Mouse (Mus musculus) heart, embryonic 16.5 days (tissue): Measurements from ENCODE around the gene Abcc12. TPM values are rescaled to one million over a fixed set of nuclear protein-coding genes. Genes with fewer than 3 reads are reported as not detected.

ENCODE experiments used
- ATAC-seq: fragments of 200-750 bp; cut with Nextera tagmentation; replicated peaks from 2 replicates; pipeline ENCODE4 v1.8.0; 2017; ENCODE audit warnings: moderate number of reproducible peaks; ENCODE audit not compliant: insufficient read depth, low FRiP score; ENCODE audit errors: extremely low read depth
- H3K27ac ChIP-seq: fragments of 300-500 bp; sonication (generic); 2 replicates; pipeline ENCODE4 v1.5.1; 2014; ENCODE audit warnings: mild to moderate bottlenecking, low read length, control low read depth, moderate library complexity
- H3K27me3 ChIP-seq: fragments of 300-500 bp; sonication (generic); 2 replicates; pipeline ENCODE4 v1.6.1; 2014; ENCODE audit warnings: low read length, mixed read lengths; ENCODE audit not compliant: control insufficient read depth, insufficient read depth
- H3K36me3 ChIP-seq: fragments of 300-500 bp; sonication (generic); 2 replicates; pipeline ENCODE4 v1.6.1; 2014; ENCODE audit not compliant: control insufficient read depth, insufficient read depth
- H3K4me1 ChIP-seq: fragments of 300-500 bp; sonication (generic); 2 replicates; pipeline ENCODE4 v1.6.1; 2014; ENCODE audit warnings: low read length, mixed read lengths; ENCODE audit not compliant: control insufficient read depth, insufficient read depth
- H3K4me2 ChIP-seq: fragments of 300-500 bp; sonication (generic); 2 replicates; pipeline ENCODE4 v1.6.1; 2014; ENCODE audit warnings: low read depth, mild to moderate bottlenecking, control low read depth, low read length
- H3K4me3 ChIP-seq: fragments of 300-500 bp; sonication (generic); 2 replicates; pipeline ENCODE4 v1.5.1; 2014; ENCODE audit warnings: mild to moderate bottlenecking, control low read depth, low read length
- H3K9ac ChIP-seq: fragments of 300-500 bp; sonication (generic); 2 replicates; pipeline ENCODE4 v1.6.1; 2014; ENCODE audit warnings: low read length, control low read depth
- H3K9me3 ChIP-seq: fragments of 300-500 bp; sonication (generic); replicated peaks from 2 replicates; pipeline ENCODE4 v1.6.1; 2016; ENCODE audit warnings: low read length; ENCODE audit not compliant: control insufficient read depth
- WGBS: fragments of 180-500 bp; shearing (Covaris S2); extraction: QIAGEN DNeasy Blood & Tissue Kit; methylation state at CpG from one replicate; pipeline ENCODE4 v1.1.7; 2014; 5-methylcytosine and 5-hydroxymethylcytosine counted together
- polyA plus RNA-seq: library from polyadenylated mRNA; unstranded; fragments of >200 nt; fragmentation: Nextera tagmentation; extraction: Ambion mirVana; gene quantifications from 2 replicates; pipeline ENCODE4 v1.2.1, GENCODE M21; 2015

Gene Abcc12
- polyA plus RNA-seq: 0.08 and 0.11 TPM in 2 replicates

GRCm38 (mm10) chr8:86580458-86580857 is at the start of gene Abcc12:
TSS of gene Abcc12 (minus strand) at chr8:86580686.
- H3K4me3 ChIP-seq: no peak within 1 kb of the TSS
- H3K27me3 ChIP-seq: no peaks in the 10 kb centered on the region
- peaks cover 5% of the 10 kb centered on the region for H3K4me1 ChIP-seq
- no peak within 1 kb of the TSS for H3K4me2 ChIP-seq
- H3K27ac ChIP-seq: no peak within 1 kb of the TSS
- H3K36me3 ChIP-seq: no peaks in the 10 kb centered on the region
- H3K9ac ChIP-seq: no peak within 1 kb of the TSS
- H3K9me3 ChIP-seq: no peaks in the 10 kb centered on the region
- no peak for ATAC-seq

GRCm38 (mm10) chr8:86630212-86630611 is 49.7 kb upstream of the Abcc12 start:
- no peak overlapping the region for H3K4me3 ChIP-seq
- peaks cover 7% of the 10 kb centered on the region for H3K36me3 ChIP-seq
- H3K27me3 ChIP-seq: no peaks in the 10 kb centered on the region
- H3K9ac ChIP-seq: no peak overlapping the region
- no peaks in the 10 kb centered on the region for H3K9me3 ChIP-seq
- ATAC-seq: no peak
- 54% methylated on average over 5 of the region's 5 CpGs for WGBS
- no peak overlapping the region for H3K4me2 ChIP-seq
- H3K27ac ChIP-seq: no peak overlapping the region
- peaks cover 21% of the 10 kb centered on the region for H3K4me1 ChIP-seq

GRCm38 (mm10) chr8:86624915-86625314 is 44.4 kb upstream of the Abcc12 start:
- WGBS: 23% methylated on average over 7 of the region's 7 CpGs
- peaks cover 19% of the 10 kb centered on the region for H3K4me1 ChIP-seq
- no peak for ATAC-seq
- peak overlapping the region; percentile 93 for H3K9ac ChIP-seq
- H3K9me3 ChIP-seq: no peaks in the 10 kb centered on the region
- peak overlapping the region; percentile 98 for H3K4me3 ChIP-seq
- H3K4me2 ChIP-seq: peak overlapping the region; percentile 77
- H3K27ac ChIP-seq: no peak overlapping the region
- no peaks in the 10 kb centered on the region for H3K36me3 ChIP-seq
- H3K27me3 ChIP-seq: no peaks in the 10 kb centered on the region

- Histone ChIP-seq H3K9ac (peak within 1 kb of the TSS; percentile 93), H3K9me3 (no peaks in the 10 kb centered on the region), H3K36me3 (no peaks in the 10 kb centered on the region), H3K4me1 (peaks cover 19% of the 10 kb centered on the region), H3K4me2 (peak within 1 kb of the TSS; percentile 77), H3K27ac (peak within 1 kb of the TSS; percentile 85), H3K27me3 (no peaks in the 10 kb centered on the region), H3K4me3 (peak within 1 kb of the TSS; percentile 98)
- ATAC-seq: peak; percentile 100
- WGBS: under 1% methylated on average over 62 of the region's 62 CpGs
Measured at GRCm38 (mm10) chr8:86623911-86624731, 43.6 kb upstream of the Abcc12 start, which contains the start of gene Lonp2. TSS of gene Lonp2 (plus strand) at chr8:86624043.

GRCm38 (mm10) chr8:86623551-86623910 is 43.0 kb upstream of the Abcc12 start:
- Histone ChIP-seq H3K4me3 (peak overlapping the region; percentile 98), H3K9me3 (no peaks in the 10 kb centered on the region), H3K27ac (peak overlapping the region; percentile 83), H3K4me2 (peak overlapping the region; percentile 77), H3K4me1 (peaks cover 19% of the 10 kb centered on the region), H3K9ac (peak overlapping the region; percentile 79), H3K36me3 (no peaks in the 10 kb centered on the region), H3K27me3 (no peaks in the 10 kb centered on the region)
- WGBS: 2% methylated on average over 12 of the region's 14 CpGs
- no peak for ATAC-seq

- Histone ChIP-seq H3K9me3 (no peaks in the 10 kb centered on the region), H3K27me3 (no peaks in the 10 kb centered on the region), H3K4me2 (no peak overlapping the region), H3K36me3 (no peaks in the 10 kb centered on the region), H3K4me3 (no peak overlapping the region), H3K9ac (no peak overlapping the region), H3K4me1 (no peaks in the 10 kb centered on the region), H3K27ac (no peak overlapping the region)
- no peak for ATAC-seq
- 60% methylated on average over 7 of the region's 7 CpGs for WGBS
Measured at GRCm38 (mm10) chr8:86617759-86618387, 37.4 kb upstream of the Abcc12 start.

- Histone ChIP-seq H3K4me1 (no peaks in the 10 kb centered on the region), H3K36me3 (no peaks in the 10 kb centered on the region), H3K27ac (no peak overlapping the region), H3K9ac (no peak overlapping the region), H3K27me3 (no peaks in the 10 kb centered on the region), H3K4me3 (no peak overlapping the region), H3K4me2 (no peak overlapping the region), H3K9me3 (no peaks in the 10 kb centered on the region)
- 88% methylated on average over 6 of the region's 6 CpGs for WGBS
- no peak for ATAC-seq
Measured at GRCm38 (mm10) chr8:86615095-86615769, 34.7 kb upstream of the Abcc12 start.

- no peak overlapping the region for H3K4me3 ChIP-seq
- H3K27ac ChIP-seq: no peak overlapping the region
- no peaks in the 10 kb centered on the region for H3K9me3 ChIP-seq
- ATAC-seq: no peak
- H3K36me3 ChIP-seq: no peaks in the 10 kb centered on the region
- H3K9ac ChIP-seq: no peak overlapping the region
- 63% methylated on average over 2 of the region's 2 CpGs for WGBS
- no peaks in the 10 kb centered on the region for H3K27me3 ChIP-seq
- no peaks in the 10 kb centered on the region for H3K4me1 ChIP-seq
- no peak overlapping the region for H3K4me2 ChIP-seq
Measured at GRCm38 (mm10) chr8:86613798-86614197, 33.3 kb upstream of the Abcc12 start.

GRCm38 (mm10) chr8:86604676-86605075 is 24.2 kb upstream of the Abcc12 start:
- WGBS: 62% methylated on average over 3 of the region's 3 CpGs
- no peak overlapping the region for H3K27ac ChIP-seq
- no peak for ATAC-seq
- no peaks in the 10 kb centered on the region for H3K9me3 ChIP-seq
- no peak overlapping the region for H3K4me2 ChIP-seq
- H3K27me3 ChIP-seq: no peaks in the 10 kb centered on the region
- H3K9ac ChIP-seq: no peak overlapping the region
- H3K4me3 ChIP-seq: no peak overlapping the region
- H3K4me1 ChIP-seq: no peaks in the 10 kb centered on the region
- no peaks in the 10 kb centered on the region for H3K36me3 ChIP-seq
